Mouse (Mus musculus): Measurements from ENCODE around the gene Scel. TPM values are rescaled to one million over a fixed set of nuclear protein-coding genes. Genes with fewer than 3 reads are reported as not detected.

The Scel gene
- polyA plus RNA-seq, 1 experiment, result 0.07 TPM

GRCm38 (mm10) chr14:103571598-103572320, 58.6 kb downstream of the Scel start:
- H3K27ac ChIP-seq (ENCODE audit: control insufficient read depth, insufficient read depth, low read length), result no peak overlapping the region
- TF ChIP-seq CTCF (IDR thresholded peaks at IDR 0.05; ENCODE audit: borderline replicate concordance, control insufficient read depth, extremely low read depth, insufficient read depth, low read length, poor library complexity), result no peak
- no peak for TF ChIP-seq POLR2A (IDR thresholded peaks at IDR 0.05; ENCODE audit: control insufficient read depth, extremely low read depth, insufficient read depth, low read length, poor library complexity)
- H3K27me3 ChIP-seq (ENCODE audit: control insufficient read depth, insufficient read depth, low read length), result no peaks in the 10 kb centered on the region
- WGBS, result 97% methylated on average over 13 of the region's 13 CpGs
- H3K36me3 ChIP-seq (ENCODE audit: control insufficient read depth, insufficient read depth, low read length), result no peaks in the 10 kb centered on the region
- H3K4me3 ChIP-seq (ENCODE audit: control insufficient read depth, insufficient read depth, low read length), result no peak overlapping the region
- 0 out of 2 replicates have a peak, but pooled peaks cover 2% of the 10 kb centered on the region for H3K4me1 ChIP-seq (replicated peaks; ENCODE audit: control insufficient read depth, insufficient read depth, low read length)
- no peak for DNase-seq

- 0 out of 2 replicates have a peak, but pooled peaks cover 2% of the 10 kb centered on the region for H3K4me1 ChIP-seq (replicated peaks; ENCODE audit: control insufficient read depth, insufficient read depth, low read length)
These were observed 62.7 kb downstream of the Scel start for GRCm38 (mm10) chr14:103575854-103576253.

GRCm38 (mm10) chr14:103577011-103577410, 63.9 kb downstream of the Scel start:
- H3K36me3 ChIP-seq (ENCODE audit: control insufficient read depth, insufficient read depth, low read length), result no peaks in the 10 kb centered on the region
- H3K27me3 ChIP-seq (ENCODE audit: control insufficient read depth, insufficient read depth, low read length), result no peaks in the 10 kb centered on the region
- H3K4me1 ChIP-seq (replicated peaks; ENCODE audit: control insufficient read depth, insufficient read depth, low read length), result 0 out of 2 replicates have a peak, but pooled peaks cover 2% of the 10 kb centered on the region
- no peak overlapping the region for H3K27ac ChIP-seq (ENCODE audit: control insufficient read depth, insufficient read depth, low read length)
- DNase-seq, result no peak
- no peak overlapping the region for H3K4me3 ChIP-seq (ENCODE audit: control insufficient read depth, insufficient read depth, low read length)
- TF ChIP-seq POLR2A (IDR thresholded peaks at IDR 0.05; ENCODE audit: control insufficient read depth, extremely low read depth, insufficient read depth, low read length, poor library complexity), result no peak
- TF ChIP-seq CTCF (IDR thresholded peaks at IDR 0.05; ENCODE audit: borderline replicate concordance, control insufficient read depth, extremely low read depth, insufficient read depth, low read length, poor library complexity), result no peak

More at GRCm38 (mm10) chr14:103575854-103576253, 62.7 kb downstream of the Scel start:
- Histone ChIP-seq H3K36me3 (ENCODE audit: control insufficient read depth, insufficient read depth, low read length) (no peaks in the 10 kb centered on the region), H3K27me3 (ENCODE audit: control insufficient read depth, insufficient read depth, low read length) (no peaks in the 10 kb centered on the region), H3K27ac (ENCODE audit: control insufficient read depth, insufficient read depth, low read length) (no peak overlapping the region), H3K4me3 (ENCODE audit: control insufficient read depth, insufficient read depth, low read length) (no peak overlapping the region)
- DNase-seq, result no peak
- TF ChIP-seq CTCF (IDR thresholded peaks at IDR 0.05; ENCODE audit: borderline replicate concordance, control insufficient read depth, extremely low read depth, insufficient read depth, low read length, poor library complexity) (no peak), POLR2A (IDR thresholded peaks at IDR 0.05; ENCODE audit: control insufficient read depth, extremely low read depth, insufficient read depth, low read length, poor library complexity) (no peak)
- WGBS, result 15% methylated on average over 7 of the region's 7 CpGs

- 62% methylated on average over 4 of the region's 4 CpGs for WGBS
- H3K27ac ChIP-seq (ENCODE audit: control insufficient read depth, insufficient read depth, low read length), result no peak overlapping the region
- H3K4me1 ChIP-seq (replicated peaks; ENCODE audit: control insufficient read depth, insufficient read depth, low read length), result no peaks in the 10 kb centered on the region
- H3K4me3 ChIP-seq (ENCODE audit: control insufficient read depth, insufficient read depth, low read length), result no peak overlapping the region
- DNase-seq, result no peak
- H3K27me3 ChIP-seq (ENCODE audit: control insufficient read depth, insufficient read depth, low read length), result no peaks in the 10 kb centered on the region
- TF ChIP-seq CTCF (IDR thresholded peaks at IDR 0.05; ENCODE audit: borderline replicate concordance, control insufficient read depth, extremely low read depth, insufficient read depth, low read length, poor library complexity) (no peak), POLR2A (IDR thresholded peaks at IDR 0.05; ENCODE audit: control insufficient read depth, extremely low read depth, insufficient read depth, low read length, poor library complexity) (no peak)
- no peaks in the 10 kb centered on the region for H3K36me3 ChIP-seq (ENCODE audit: control insufficient read depth, insufficient read depth, low read length)
These were observed 73.5 kb downstream of the Scel start for GRCm38 (mm10) chr14:103586662-103587061.

- no peak overlapping the region for H3K27ac ChIP-seq (ENCODE audit: control insufficient read depth, insufficient read depth, low read length)
- DNase-seq, result no peak
- H3K4me3 ChIP-seq (ENCODE audit: control insufficient read depth, insufficient read depth, low read length), result no peak overlapping the region
- H3K4me1 ChIP-seq (replicated peaks; ENCODE audit: control insufficient read depth, insufficient read depth, low read length), result no peaks in the 10 kb centered on the region
- 96% methylated on average over 10 of the region's 10 CpGs for WGBS
- H3K36me3 ChIP-seq (ENCODE audit: control insufficient read depth, insufficient read depth, low read length), result no peaks in the 10 kb centered on the region
- H3K27me3 ChIP-seq (ENCODE audit: control insufficient read depth, insufficient read depth, low read length), result no peaks in the 10 kb centered on the region
- TF ChIP-seq CTCF (IDR thresholded peaks at IDR 0.05; ENCODE audit: borderline replicate concordance, control insufficient read depth, extremely low read depth, insufficient read depth, low read length, poor library complexity), result no peak
- TF ChIP-seq POLR2A (IDR thresholded peaks at IDR 0.05; ENCODE audit: control insufficient read depth, extremely low read depth, insufficient read depth, low read length, poor library complexity), result no peak
These were observed 74.2 kb downstream of the Scel start for GRCm38 (mm10) chr14:103587208-103587900.

GRCm38 (mm10) chr14:103589819-103590218, 76.7 kb downstream of the Scel start:
- no peaks in the 10 kb centered on the region for H3K36me3 ChIP-seq (ENCODE audit: control insufficient read depth, insufficient read depth, low read length)
- no peaks in the 10 kb centered on the region for H3K4me1 ChIP-seq (replicated peaks; ENCODE audit: control insufficient read depth, insufficient read depth, low read length)
- no peaks in the 10 kb centered on the region for H3K27me3 ChIP-seq (ENCODE audit: control insufficient read depth, insufficient read depth, low read length)
- H3K27ac ChIP-seq (ENCODE audit: control insufficient read depth, insufficient read depth, low read length), result no peak overlapping the region
- no peak for TF ChIP-seq CTCF (IDR thresholded peaks at IDR 0.05; ENCODE audit: borderline replicate concordance, control insufficient read depth, extremely low read depth, insufficient read depth, low read length, poor library complexity)
- TF ChIP-seq POLR2A (IDR thresholded peaks at IDR 0.05; ENCODE audit: control insufficient read depth, extremely low read depth, insufficient read depth, low read length, poor library complexity), result no peak
- no peak overlapping the region for H3K4me3 ChIP-seq (ENCODE audit: control insufficient read depth, insufficient read depth, low read length)
- no peak for DNase-seq
- WGBS, result 84% methylated on average over 7 of the region's 7 CpGs

Measured in thymus, adult 2 months (tissue).